ENCODE assay signal across 10 mouse cellular contexts in the genomic region with DNA sequence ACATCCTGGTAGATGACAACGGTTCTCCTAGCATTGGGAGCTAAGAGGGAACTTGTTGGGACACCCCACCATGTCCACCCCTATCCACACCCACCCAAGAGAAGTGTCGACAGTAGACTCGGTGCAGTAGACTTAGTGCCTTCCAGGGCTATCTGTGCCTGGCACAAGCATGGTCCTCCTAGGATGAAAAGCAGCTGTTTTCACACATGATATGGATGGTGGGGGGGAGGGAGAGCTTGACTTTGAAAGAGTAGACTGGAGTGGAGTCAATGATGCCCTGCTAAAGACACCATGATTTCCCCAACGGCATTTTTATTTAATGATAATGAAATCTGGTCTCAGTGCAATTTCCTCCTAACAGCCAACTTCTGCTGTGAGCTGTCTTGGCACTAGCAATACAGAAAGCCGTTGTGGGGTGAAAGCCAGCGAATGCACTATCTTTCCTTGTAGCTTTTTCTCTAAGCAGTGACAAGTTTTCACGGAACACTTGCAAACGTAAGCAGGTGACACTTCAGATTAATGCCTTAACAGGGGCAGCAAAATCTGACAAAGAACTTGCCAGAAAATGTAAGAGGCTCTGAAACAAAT.
DNase-seq lines count a peak whose midpoint lies in the region; ATAC-seq lines count a peak whose summit lies in the region.
"Had no signal": no experiment of that assay in that cellular context is flagged by ENCODE, and none has a peak within 500 bp of the region (broad histone marks: within the 10 kb centered on the region; RNA-seq: fewer than 3 reads in every experiment).

No protein-coding gene starts in this region.

- peak; percentile 64 for DNase-seq in forebrain, embryonic 14.5 days (ENCODE audit: low spot score)
- no peak for DNase-seq in forebrain, embryonic 11.5 days (ENCODE audit: low spot score)
- peak; percentile 7 for DNase-seq in left cerebral cortex, adult 11 months (ENCODE audit: low spot score)
- no peak for DNase-seq in left cerebral cortex, adult 8-10 months (ENCODE audit: low spot score in 2 of 2)
- peak; percentile 62 for DNase-seq in brain, adult 2 months (ENCODE audit: low read depth, low spot score)
- DNase-seq in limb, embryonic 10.5 days (ENCODE audit: low spot score), result no peak
- no peak for DNase-seq in adrenal gland, postnatal 36 days
- no peak for DNase-seq in B cell, adult 2 months

- no peaks in the 10 kb centered on the region for H3K9me3 ChIP-seq in forebrain, embryonic 14.5 days (replicated peaks; ENCODE audit: control insufficient read depth, low read length)
- no peaks in the 10 kb centered on the region for H3K9me3 ChIP-seq in forebrain, embryonic 11.5 days (ENCODE audit: control insufficient read depth, low read length)
- H3K9me3 ChIP-seq in limb, embryonic 10.5 days (replicated peaks), result no peaks in the 10 kb centered on the region
- H3K9me3 ChIP-seq: kidney, embryonic 15.5 days had no signal

- no peaks in the 10 kb centered on the region for H3K4me1 ChIP-seq in forebrain, embryonic 14.5 days (ENCODE audit: control insufficient read depth, insufficient read depth, low read length)
- no peaks in the 10 kb centered on the region for H3K4me1 ChIP-seq in forebrain, embryonic 11.5 days (replicated peaks; ENCODE audit: control insufficient read depth, insufficient read depth, low read length)
- peaks cover 80% of the 10 kb centered on the region for H3K4me1 ChIP-seq in limb, embryonic 10.5 days

- peak; percentile 48; the same call in 1 of the 2 replicates for ATAC-seq in forebrain, embryonic 14.5 days
- no peak for ATAC-seq in forebrain, embryonic 11.5 days (replicated peaks; ENCODE audit: low FRiP score)
- ATAC-seq: Patski had no signal

- no peak overlapping the region for H3K4me3 ChIP-seq in forebrain, embryonic 14.5 days (ENCODE audit: low read depth, low read length)
- H3K4me3 ChIP-seq in forebrain, embryonic 11.5 days (ENCODE audit: low read depth, low read length), result no peak overlapping the region
- no peak overlapping the region for H3K4me3 ChIP-seq in limb, embryonic 10.5 days
- H3K4me3 ChIP-seq: kidney, embryonic 15.5 days had no signal

- H3K9ac ChIP-seq in forebrain, embryonic 14.5 days (ENCODE audit: low read length), result no peak overlapping the region
- H3K9ac ChIP-seq in forebrain, embryonic 11.5 days (ENCODE audit: low read length), result no peak overlapping the region
- H3K9ac ChIP-seq: kidney, embryonic 15.5 days had no signal

- H3K4me2 ChIP-seq in forebrain, embryonic 14.5 days (ENCODE audit: low read length), result no peak overlapping the region
- no peak overlapping the region for H3K4me2 ChIP-seq in forebrain, embryonic 11.5 days (ENCODE audit: low read depth, low read length, severe bottlenecking)
- H3K4me2 ChIP-seq: kidney, embryonic 15.5 days had no signal

- H3K27ac ChIP-seq in forebrain, embryonic 14.5 days (ENCODE audit: low read depth, low read length), result no peak overlapping the region
- no peak overlapping the region for H3K27ac ChIP-seq in forebrain, embryonic 11.5 days (ENCODE audit: low read depth, low read length)
- H3K27ac ChIP-seq in limb, embryonic 10.5 days, result peak overlapping the region; percentile 67; the same call in 1 of the 2 replicates
- H3K27ac ChIP-seq: kidney, embryonic 15.5 days had no signal

- 69% methylated on average over 8 of the region's 8 CpGs for WGBS in forebrain, embryonic 14.5 days
- 93% methylated on average over 8 of the region's 8 CpGs for WGBS in forebrain, embryonic 11.5 days
- WGBS in limb, embryonic 10.5 days, result 79% methylated on average over 8 of the region's 8 CpGs

- H3K36me3 ChIP-seq in forebrain, embryonic 14.5 days (ENCODE audit: control insufficient read depth, insufficient read depth, low read length), result no peaks in the 10 kb centered on the region
- no peaks in the 10 kb centered on the region for H3K36me3 ChIP-seq in forebrain, embryonic 11.5 days (ENCODE audit: control insufficient read depth, insufficient read depth, low read length)
- no peaks in the 10 kb centered on the region for H3K36me3 ChIP-seq in limb, embryonic 10.5 days
- H3K36me3 ChIP-seq: kidney, embryonic 15.5 days had no signal

- no peaks in the 10 kb centered on the region for H3K27me3 ChIP-seq in forebrain, embryonic 14.5 days (replicated peaks; ENCODE audit: control insufficient read depth, insufficient read depth, low read length)
- H3K27me3 ChIP-seq in forebrain, embryonic 11.5 days (ENCODE audit: control insufficient read depth, insufficient read depth, low read length), result no peaks in the 10 kb centered on the region
- H3K27me3 ChIP-seq in limb, embryonic 10.5 days (ENCODE audit: low read depth, poor library complexity, severe bottlenecking), result no peaks in the 10 kb centered on the region
- H3K27me3 ChIP-seq: kidney, embryonic 15.5 days; Patski had no signal

Comparison
In these comparisons a context has a peak if more than half of its experiments do, and no peak if none do; other contexts are left out.
1. DNase-seq: peak in forebrain, embryonic 14.5 days (single experiment), left cerebral cortex, adult 11 months (single experiment) and brain, adult 2 months (single experiment); none in forebrain, embryonic 11.5 days (single experiment), left cerebral cortex, adult 8-10 months (0 of 2), limb, embryonic 10.5 days (single experiment), adrenal gland, postnatal 36 days (0 of 2) and B cell, adult 2 months (0 of 2).